Mouse (Mus musculus): Measurements from ENCODE around the gene Hsf5. TPM values are rescaled to one million over a fixed set of nuclear protein-coding genes. Genes with fewer than 3 reads are reported as not detected.

Gene Hsf5
- polyA plus RNA-seq, 1 experiment from 2014 or later: 0.33 TPM

GRCm38 (mm10) chr11:87615551-87615950 lies 1.4 kb upstream of the Hsf5 start:
- 95% methylated on average over 5 of the region's 5 CpGs for WGBS
- no peaks in the 10 kb centered on the region for H3K9me3 ChIP-seq (ENCODE audit: control insufficient read depth, low read length)
- H3K27me3 ChIP-seq (ENCODE audit: control insufficient read depth, insufficient read depth, low read length): no peaks in the 10 kb centered on the region
- H3K4me1 ChIP-seq (ENCODE audit: control insufficient read depth, insufficient read depth, low read length): no peaks in the 10 kb centered on the region
- no peak overlapping the region for H3K9ac ChIP-seq (replicated peaks; ENCODE audit: low read depth, low read length)
- H3K36me3 ChIP-seq (ENCODE audit: control insufficient read depth, insufficient read depth, low read length): peaks cover 69% of the 10 kb centered on the region
- H3K4me2 ChIP-seq (ENCODE audit: low read depth, low read length): no peak overlapping the region
- no peak overlapping the region for H3K4me3 ChIP-seq (ENCODE audit: low read depth, low read length)
- no peak for ATAC-seq (ENCODE audit: low read depth)
- H3K27ac ChIP-seq (ENCODE audit: low read depth, low read length): no peak overlapping the region

- H3K9me3 ChIP-seq (ENCODE audit: control insufficient read depth, low read length): no peaks in the 10 kb centered on the region
- H3K27me3 ChIP-seq (ENCODE audit: control insufficient read depth, insufficient read depth, low read length): no peaks in the 10 kb centered on the region
- ATAC-seq (ENCODE audit: low read depth): no peak
- H3K4me2 ChIP-seq (ENCODE audit: low read depth, low read length): no peak overlapping the region
- H3K27ac ChIP-seq (ENCODE audit: low read depth, low read length): no peak overlapping the region
- WGBS: 96% methylated on average over 2 of the region's 2 CpGs
- no peaks in the 10 kb centered on the region for H3K4me1 ChIP-seq (ENCODE audit: control insufficient read depth, insufficient read depth, low read length)
- no peak overlapping the region for H3K4me3 ChIP-seq (ENCODE audit: low read depth, low read length)
- peaks cover 65% of the 10 kb centered on the region for H3K36me3 ChIP-seq (ENCODE audit: control insufficient read depth, insufficient read depth, low read length)
- no peak overlapping the region for H3K9ac ChIP-seq (replicated peaks; ENCODE audit: low read depth, low read length)
Measured at GRCm38 (mm10) chr11:87615952-87616351, 1.0 kb upstream of the Hsf5 start.

DNA sequence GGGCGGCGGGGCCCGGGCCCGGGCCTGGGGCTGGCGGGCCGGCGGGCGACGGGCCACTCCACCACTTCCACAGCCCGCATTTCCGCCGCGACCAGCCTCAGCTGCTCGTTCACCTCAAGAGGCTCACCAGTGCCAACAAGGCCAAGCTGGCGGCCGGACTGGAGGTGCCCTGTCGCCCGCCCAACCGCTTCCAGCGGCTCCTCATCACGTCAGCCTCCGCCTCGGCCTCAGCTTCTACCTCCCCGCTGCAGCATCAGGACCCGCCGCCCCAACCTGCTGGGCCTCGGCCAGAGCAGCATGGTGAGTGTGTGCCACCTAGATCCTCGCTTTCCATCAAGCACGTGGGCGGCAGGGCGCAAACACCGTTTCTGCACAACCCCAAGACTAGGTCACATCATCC lies 642 bp downstream of the Hsf5 start:
- Histone ChIP-seq H3K27ac (ENCODE audit: low read depth, low read length) (no peak overlapping the region), H3K4me3 (ENCODE audit: low read depth, low read length) (no peak overlapping the region), H3K4me2 (ENCODE audit: low read depth, low read length) (no peak overlapping the region), H3K9me3 (ENCODE audit: control insufficient read depth, low read length) (no peaks in the 10 kb centered on the region), H3K27me3 (ENCODE audit: control insufficient read depth, insufficient read depth, low read length) (no peaks in the 10 kb centered on the region), H3K4me1 (ENCODE audit: control insufficient read depth, insufficient read depth, low read length) (no peaks in the 10 kb centered on the region), H3K36me3 (ENCODE audit: control insufficient read depth, insufficient read depth, low read length) (peaks cover 58% of the 10 kb centered on the region), H3K9ac (replicated peaks; ENCODE audit: low read depth, low read length) (no peak overlapping the region)
- 94% methylated on average over 29 of the region's 32 CpGs for WGBS
- ATAC-seq (ENCODE audit: low read depth): no peak

- no peak overlapping the region for H3K9ac ChIP-seq (replicated peaks; ENCODE audit: low read depth, low read length)
- H3K4me3 ChIP-seq (ENCODE audit: low read depth, low read length): no peak overlapping the region
- H3K27ac ChIP-seq (ENCODE audit: low read depth, low read length): no peak overlapping the region
- H3K4me1 ChIP-seq (ENCODE audit: control insufficient read depth, insufficient read depth, low read length): no peaks in the 10 kb centered on the region
- peaks cover 28% of the 10 kb centered on the region; the same call in 1 of the 2 replicates for H3K36me3 ChIP-seq (ENCODE audit: control insufficient read depth, insufficient read depth, low read length)
- ATAC-seq (ENCODE audit: low read depth): no peak
- 85% methylated on average over 4 of the region's 4 CpGs for WGBS
- no peaks in the 10 kb centered on the region for H3K9me3 ChIP-seq (ENCODE audit: control insufficient read depth, low read length)
- H3K4me2 ChIP-seq (ENCODE audit: low read depth, low read length): no peak overlapping the region
- H3K27me3 ChIP-seq (ENCODE audit: control insufficient read depth, insufficient read depth, low read length): no peaks in the 10 kb centered on the region
Measured at GRCm38 (mm10) chr11:87623160-87623559, 6.2 kb downstream of the Hsf5 start.

- H3K27ac ChIP-seq (ENCODE audit: low read depth, low read length): no peak overlapping the region
- H3K27me3 ChIP-seq (ENCODE audit: control insufficient read depth, insufficient read depth, low read length): no peaks in the 10 kb centered on the region
- no peak overlapping the region for H3K4me2 ChIP-seq (ENCODE audit: low read depth, low read length)
- H3K9me3 ChIP-seq (ENCODE audit: control insufficient read depth, low read length): no peaks in the 10 kb centered on the region
- no peak for ATAC-seq (ENCODE audit: low read depth)
- WGBS: 32% methylated on average over 10 of the region's 10 CpGs
- no peaks in the 10 kb centered on the region for H3K4me1 ChIP-seq (ENCODE audit: control insufficient read depth, insufficient read depth, low read length)
- H3K4me3 ChIP-seq (ENCODE audit: low read depth, low read length): no peak overlapping the region
- no peak overlapping the region for H3K9ac ChIP-seq (replicated peaks; ENCODE audit: low read depth, low read length)
- H3K36me3 ChIP-seq (ENCODE audit: control insufficient read depth, insufficient read depth, low read length): 0 out of 2 replicates have a peak, but pooled peaks cover 3% of the 10 kb centered on the region
Measured at GRCm38 (mm10) chr11:87629859-87630258, 12.9 kb downstream of the Hsf5 start.

DNA sequence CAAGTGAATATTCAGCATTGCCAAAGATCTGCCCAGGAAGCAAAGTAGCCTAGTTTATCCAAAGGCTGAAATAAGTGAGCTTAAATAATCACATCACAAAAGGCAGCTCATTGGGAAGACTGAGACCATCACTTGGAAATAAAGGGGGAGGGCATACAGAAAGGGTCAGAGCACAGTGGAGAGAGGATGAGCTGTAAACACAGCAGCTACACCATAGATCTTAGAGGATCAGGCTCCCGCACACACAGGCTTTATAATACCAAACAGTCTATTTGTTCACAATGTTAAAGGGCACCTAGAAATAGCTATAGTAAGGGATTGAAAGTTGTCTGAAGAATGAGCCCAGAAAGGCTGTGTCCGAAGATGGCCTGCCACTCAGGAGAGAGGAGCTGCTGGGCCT lies 21.8 kb downstream of the Hsf5 start:
- Histone ChIP-seq H3K36me3 (ENCODE audit: control insufficient read depth, insufficient read depth, low read length) (peaks cover 4% of the 10 kb centered on the region; the same call in 1 of the 2 replicates), H3K27ac (ENCODE audit: low read depth, low read length) (no peak overlapping the region), H3K27me3 (ENCODE audit: control insufficient read depth, insufficient read depth, low read length) (no peaks in the 10 kb centered on the region), H3K4me2 (ENCODE audit: low read depth, low read length) (peak overlapping the region; percentile 75), H3K9ac (replicated peaks; ENCODE audit: low read depth, low read length) (peak overlapping the region; percentile 61), H3K9me3 (ENCODE audit: control insufficient read depth, low read length) (no peaks in the 10 kb centered on the region), H3K4me3 (ENCODE audit: low read depth, low read length) (peak overlapping the region; percentile 30), H3K4me1 (ENCODE audit: control insufficient read depth, insufficient read depth, low read length) (peaks cover 4% of the 10 kb centered on the region; the same call in 1 of the 2 replicates)
- WGBS: 12% methylated on average over 2 of the region's 2 CpGs
- no peak for ATAC-seq (ENCODE audit: low read depth)

DNA sequence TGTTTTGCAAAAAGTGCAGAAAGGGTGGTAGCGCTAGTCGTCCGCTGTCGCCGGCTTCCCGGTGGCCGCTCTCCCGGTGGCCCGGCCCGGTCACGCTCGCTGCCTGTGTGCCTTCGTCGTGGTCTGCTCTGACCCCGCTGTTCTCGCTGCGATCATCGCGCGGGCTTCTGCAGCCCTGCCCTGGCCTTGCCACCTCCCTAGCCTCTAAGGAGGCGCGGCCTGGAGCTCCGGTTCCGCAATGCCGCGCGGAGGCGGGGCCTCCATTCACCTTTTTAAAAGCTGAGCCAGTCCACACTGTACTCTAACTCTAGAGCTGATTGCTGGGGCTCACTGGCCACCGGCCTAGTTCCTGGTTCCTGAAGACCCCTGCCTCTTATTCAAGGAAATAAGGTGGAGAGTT lies 22.2 kb downstream of the Hsf5 start:
- no peak overlapping the region for H3K27ac ChIP-seq (ENCODE audit: low read depth, low read length)
- peak overlapping the region; percentile 75 for H3K4me2 ChIP-seq (ENCODE audit: low read depth, low read length)
- peak overlapping the region; percentile 61 for H3K9ac ChIP-seq (replicated peaks; ENCODE audit: low read depth, low read length)
- no peak for ATAC-seq (ENCODE audit: low read depth)
- peak overlapping the region; percentile 30 for H3K4me3 ChIP-seq (ENCODE audit: low read depth, low read length)
- H3K27me3 ChIP-seq (ENCODE audit: control insufficient read depth, insufficient read depth, low read length): no peaks in the 10 kb centered on the region
- H3K36me3 ChIP-seq (ENCODE audit: control insufficient read depth, insufficient read depth, low read length): peaks cover 4% of the 10 kb centered on the region; the same call in 1 of the 2 replicates
- no peaks in the 10 kb centered on the region for H3K9me3 ChIP-seq (ENCODE audit: control insufficient read depth, low read length)
- under 1% methylated on average over 29 of the region's 29 CpGs for WGBS
- H3K4me1 ChIP-seq (ENCODE audit: control insufficient read depth, insufficient read depth, low read length): peaks cover 4% of the 10 kb centered on the region; the same call in 1 of the 2 replicates

- Histone ChIP-seq H3K9me3 (ENCODE audit: control insufficient read depth, low read length) (no peaks in the 10 kb centered on the region), H3K9ac (replicated peaks; ENCODE audit: low read depth, low read length) (no peak overlapping the region), H3K27me3 (ENCODE audit: control insufficient read depth, insufficient read depth, low read length) (no peaks in the 10 kb centered on the region), H3K36me3 (ENCODE audit: control insufficient read depth, insufficient read depth, low read length) (no peaks in the 10 kb centered on the region), H3K4me1 (ENCODE audit: control insufficient read depth, insufficient read depth, low read length) (peaks cover 4% of the 10 kb centered on the region; the same call in 1 of the 2 replicates), H3K4me3 (ENCODE audit: low read depth, low read length) (no peak overlapping the region), H3K27ac (ENCODE audit: low read depth, low read length) (no peak overlapping the region), H3K4me2 (ENCODE audit: low read depth, low read length) (no peak overlapping the region)
- ATAC-seq (ENCODE audit: low read depth): no peak
Measured at GRCm38 (mm10) chr11:87642865-87643264, 25.9 kb downstream of the Hsf5 start.

DNA sequence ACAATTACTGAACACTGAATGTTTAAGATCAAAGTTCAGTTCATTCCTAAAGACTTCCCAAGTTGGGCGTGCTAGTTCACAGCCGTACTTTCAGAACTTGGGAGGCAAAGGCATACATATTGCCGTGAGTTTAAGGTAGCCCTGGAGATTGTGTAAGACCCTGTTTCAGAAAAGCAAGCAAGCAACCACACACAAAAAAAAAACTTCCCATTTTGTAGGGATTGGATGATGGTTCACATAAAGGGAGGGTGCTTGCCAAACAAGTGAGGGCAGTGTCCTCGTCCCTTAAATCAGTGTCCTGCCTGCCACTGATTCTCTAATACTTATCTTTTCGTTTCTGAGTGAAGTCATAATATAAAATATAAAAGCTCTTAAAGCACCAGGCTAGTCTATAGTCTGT lies 37.7 kb downstream of the Hsf5 start:
- H3K4me2 ChIP-seq (ENCODE audit: low read depth, low read length): no peak overlapping the region
- H3K9me3 ChIP-seq (ENCODE audit: control insufficient read depth, low read length): no peaks in the 10 kb centered on the region
- no peaks in the 10 kb centered on the region for H3K4me1 ChIP-seq (ENCODE audit: control insufficient read depth, insufficient read depth, low read length)
- no peak overlapping the region for H3K4me3 ChIP-seq (ENCODE audit: low read depth, low read length)
- no peak overlapping the region for H3K9ac ChIP-seq (replicated peaks; ENCODE audit: low read depth, low read length)
- ATAC-seq (ENCODE audit: low read depth): no peak
- H3K27ac ChIP-seq (ENCODE audit: low read depth, low read length): no peak overlapping the region
- WGBS: 83% methylated on average over 5 of the region's 5 CpGs
- H3K27me3 ChIP-seq (ENCODE audit: control insufficient read depth, insufficient read depth, low read length): no peaks in the 10 kb centered on the region
- H3K36me3 ChIP-seq (ENCODE audit: control insufficient read depth, insufficient read depth, low read length): no peaks in the 10 kb centered on the region
